Mouse (Mus musculus) forebrain, embryonic 10.5 days (tissue): Measurements from ENCODE around the gene Tmprss12. TPM values are rescaled to one million over a fixed set of nuclear protein-coding genes. Genes with fewer than 3 reads are reported as not detected.
"Not testable (repeated sequence)": the region's sequence is repeated elsewhere in the genome, so short reads cannot be mapped to it uniquely, and the experiment has no call there.

Source experiments
- DNase-seq: peaks from one replicate; pipeline ENCODE4 v3.0.0-alpha.2; 2017; ENCODE audit warnings: low spot score; ENCODE audit errors: extremely low spot score
- H3K27ac ChIP-seq: fragments of 300-500 bp; sonication (generic); 2 replicates; pipeline ENCODE4 v1.5.1; 2016; ENCODE audit warnings: mild to moderate bottlenecking
- H3K27me3 ChIP-seq: fragments of 300-500 bp; sonication (generic); 2 replicates; pipeline ENCODE4 v1.6.1; 2016; ENCODE audit warnings: mild to moderate bottlenecking; ENCODE audit not compliant: poor library complexity, severe bottlenecking
- H3K36me3 ChIP-seq: fragments of 300-500 bp; sonication (generic); replicated peaks from 2 replicates; pipeline ENCODE4 v1.6.1; 2016; ENCODE audit warnings: mild to moderate bottlenecking, moderate library complexity
- H3K4me1 ChIP-seq: fragments of 300-500 bp; sonication (generic); 2 replicates; pipeline ENCODE4 v1.6.1; 2016
- H3K4me3 ChIP-seq: fragments of 300-500 bp; sonication (generic); 2 replicates; pipeline ENCODE4 v1.5.1; 2016; ENCODE audit warnings: mild to moderate bottlenecking, moderate library complexity
- H3K9me3 ChIP-seq: fragments of 300-500 bp; sonication (generic); 2 replicates; pipeline ENCODE4 v1.6.1; 2016; ENCODE audit warnings: mild to moderate bottlenecking, moderate library complexity
- WGBS: fragments of 180-500 bp; shearing (Covaris S2); methylation state at CpG from one replicate; pipeline ENCODE4 v1.1.7; 2016; 5-methylcytosine and 5-hydroxymethylcytosine counted together
- polyA plus RNA-seq: library from polyadenylated mRNA; unstranded; fragments of >200 nt; fragmentation: Nextera tagmentation; extraction: Ambion mirVana; gene quantifications from 2 replicates; pipeline ENCODE4 v1.2.1, GENCODE M21; 2016

Tmprss12 gene
- polyA plus RNA-seq, 1 experiment from 2014 or later = not detected

GRCm38 (mm10) chr15:100288980-100289379 lies 8.3 kb downstream of the Tmprss12 start:
- Histone ChIP-seq H3K27ac (no peak overlapping the region), H3K4me1 (no peaks in the 10 kb centered on the region), H3K36me3 (no peaks in the 10 kb centered on the region), H3K4me3 (no peak overlapping the region), H3K27me3 (no peaks in the 10 kb centered on the region), H3K9me3 (no peaks in the 10 kb centered on the region; the same call in 1 of the 2 replicates)
- WGBS = 90% methylated on average over 6 of the region's 6 CpGs
- no peak for DNase-seq

GRCm38 (mm10) chr15:100290858-100291257 lies 10.2 kb downstream of the Tmprss12 start:
- 87% methylated on average over 5 of the region's 5 CpGs for WGBS
- H3K27ac ChIP-seq = 0 out of 2 replicates have a peak overlapping the region, but pooled peaks have one; percentile 15
- no peak overlapping the region for H3K4me3 ChIP-seq
- H3K36me3 ChIP-seq = no peaks in the 10 kb centered on the region
- H3K4me1 ChIP-seq = peaks cover 4% of the 10 kb centered on the region
- no peak for DNase-seq
- H3K27me3 ChIP-seq = no peaks in the 10 kb centered on the region
- no peaks in the 10 kb centered on the region; the same call in 1 of the 2 replicates for H3K9me3 ChIP-seq

GRCm38 (mm10) chr15:100292326-100292725 lies 11.7 kb downstream of the Tmprss12 start:
- 84% methylated on average over 7 of the region's 7 CpGs for WGBS
- no peaks in the 10 kb centered on the region for H3K27me3 ChIP-seq
- no peaks in the 10 kb centered on the region; the same call in 1 of the 2 replicates for H3K9me3 ChIP-seq
- DNase-seq = no peak
- no peak overlapping the region for H3K27ac ChIP-seq
- H3K4me1 ChIP-seq = peaks cover 4% of the 10 kb centered on the region
- H3K4me3 ChIP-seq = no peak overlapping the region
- no peaks in the 10 kb centered on the region for H3K36me3 ChIP-seq

GRCm38 (mm10) chr15:100297856-100298255 lies 17.2 kb downstream of the Tmprss12 start:
- H3K4me3 ChIP-seq = no peak overlapping the region
- no peaks in the 10 kb centered on the region for H3K27me3 ChIP-seq
- WGBS = 91% methylated on average over 5 of the region's 5 CpGs
- H3K4me1 ChIP-seq = peaks cover 9% of the 10 kb centered on the region
- H3K36me3 ChIP-seq = no peaks in the 10 kb centered on the region
- no peak for DNase-seq
- H3K27ac ChIP-seq = no peak overlapping the region
- H3K9me3 ChIP-seq = no peaks in the 10 kb centered on the region

- H3K27me3 ChIP-seq = no peaks in the 10 kb centered on the region
- no peaks in the 10 kb centered on the region for H3K36me3 ChIP-seq
- no peaks in the 10 kb centered on the region for H3K9me3 ChIP-seq
- peaks cover 28% of the 10 kb centered on the region for H3K4me1 ChIP-seq
- H3K4me3 ChIP-seq = no peak overlapping the region
- no peak overlapping the region for H3K27ac ChIP-seq
- 89% methylated on average over 6 of the region's 6 CpGs for WGBS
- DNase-seq = no peak
Measured at GRCm38 (mm10) chr15:100300499-100300898, 19.9 kb downstream of the Tmprss12 start.

- no peak overlapping the region for H3K4me3 ChIP-seq
- H3K27me3 ChIP-seq = no peaks in the 10 kb centered on the region
- H3K4me1 ChIP-seq = peaks cover 33% of the 10 kb centered on the region
- H3K36me3 ChIP-seq = no peaks in the 10 kb centered on the region
- 80% methylated on average over 15 of the region's 15 CpGs for WGBS
- H3K27ac ChIP-seq = no peak overlapping the region
- H3K9me3 ChIP-seq = no peaks in the 10 kb centered on the region
- DNase-seq = no peak
Measured at GRCm38 (mm10) chr15:100301556-100301955, 20.9 kb downstream of the Tmprss12 start.

GRCm38 (mm10) chr15:100303428-100304018 lies 22.9 kb downstream of the Tmprss12 start:
- Histone ChIP-seq H3K4me1 (peaks cover 33% of the 10 kb centered on the region), H3K36me3 (no peaks in the 10 kb centered on the region), H3K9me3 (no peaks in the 10 kb centered on the region), H3K27me3 (no peaks in the 10 kb centered on the region), H3K4me3 (peak overlapping the region; percentile 60), H3K27ac (peak overlapping the region; percentile 90)
- no peak for DNase-seq
- WGBS = 60% methylated on average over 8 of the region's 8 CpGs

- DNase-seq = peak; percentile 76
- H3K4me3 ChIP-seq = peak within 1 kb of the TSS; percentile 60
- H3K4me1 ChIP-seq = peaks cover 33% of the 10 kb centered on the region
- H3K27ac ChIP-seq = peak within 1 kb of the TSS; percentile 90
- no peaks in the 10 kb centered on the region for H3K36me3 ChIP-seq
- H3K27me3 ChIP-seq = no peaks in the 10 kb centered on the region
- H3K9me3 ChIP-seq = no peaks in the 10 kb centered on the region
- 5% methylated on average over 21 of the region's 30 CpGs for WGBS
Measured at GRCm38 (mm10) chr15:100304019-100304991, 23.7 kb downstream of the Tmprss12 start, which contains the start of gene Mettl7a1. Gene Mettl7a1 (plus strand): TSS chr15:100304140.

GRCm38 (mm10) chr15:100306201-100306600 lies 25.6 kb downstream of the Tmprss12 start:
- H3K4me1 ChIP-seq = peaks cover 33% of the 10 kb centered on the region
- no peaks in the 10 kb centered on the region for H3K36me3 ChIP-seq
- H3K27me3 ChIP-seq = no peaks in the 10 kb centered on the region
- 88% methylated on average over 2 of the region's 2 CpGs for WGBS
- no peak overlapping the region for H3K4me3 ChIP-seq
- no peak for DNase-seq
- H3K27ac ChIP-seq = no peak overlapping the region
- H3K9me3 ChIP-seq = no peaks in the 10 kb centered on the region

- not testable (repeated sequence) for H3K9me3 ChIP-seq, H3K27ac ChIP-seq, H3K36me3 ChIP-seq, H3K4me3 ChIP-seq, H3K27me3 ChIP-seq
- peak; percentile 24 for DNase-seq
- 48% methylated on average over 11 of the region's 11 CpGs for WGBS
- H3K4me1 ChIP-seq = peaks cover 28% of the 10 kb centered on the region
Measured at GRCm38 (mm10) chr15:100307438-100308096, 26.9 kb downstream of the Tmprss12 start.

- 94% methylated on average over 2 of the region's 2 CpGs for WGBS
- H3K27ac ChIP-seq = no peak overlapping the region
- peaks cover 11% of the 10 kb centered on the region for H3K36me3 ChIP-seq
- no peaks in the 10 kb centered on the region for H3K27me3 ChIP-seq
- H3K4me3 ChIP-seq = no peak overlapping the region
- no peak for DNase-seq
- H3K4me1 ChIP-seq = no peaks in the 10 kb centered on the region
- peaks cover 4% of the 10 kb centered on the region; the same call in 1 of the 2 replicates for H3K9me3 ChIP-seq
Measured at GRCm38 (mm10) chr15:100312346-100312745, 31.7 kb downstream of the Tmprss12 start.

GRCm38 (mm10) chr15:100314448-100315145 lies 34.0 kb downstream of the Tmprss12 start:
- H3K9me3 ChIP-seq = peaks cover 4% of the 10 kb centered on the region; the same call in 1 of the 2 replicates
- peaks cover 7% of the 10 kb centered on the region for H3K4me1 ChIP-seq
- WGBS = 89% methylated on average over 5 of the region's 5 CpGs
- H3K36me3 ChIP-seq = peaks cover 11% of the 10 kb centered on the region
- H3K27ac ChIP-seq = no peak overlapping the region
- no peak overlapping the region for H3K4me3 ChIP-seq
- no peak for DNase-seq
- H3K27me3 ChIP-seq = no peaks in the 10 kb centered on the region
